Mouse (Mus musculus) heart, postnatal 0 days (tissue): Measurements from ENCODE around the gene Vamp5.

ENCODE experiments used
- CTCF ChIP-seq: IDR thresholded peaks from 2 replicates; pipeline ENCODE4 v1.5.1; 2016; ENCODE audit warnings: antibody characterized with exemption, control low read depth, low read depth
- EP300 ChIP-seq: IDR thresholded peaks from 2 replicates; pipeline ENCODE4 v1.6.1; 2016; ENCODE audit warnings: antibody characterized with exemption, low read depth

DNA sequence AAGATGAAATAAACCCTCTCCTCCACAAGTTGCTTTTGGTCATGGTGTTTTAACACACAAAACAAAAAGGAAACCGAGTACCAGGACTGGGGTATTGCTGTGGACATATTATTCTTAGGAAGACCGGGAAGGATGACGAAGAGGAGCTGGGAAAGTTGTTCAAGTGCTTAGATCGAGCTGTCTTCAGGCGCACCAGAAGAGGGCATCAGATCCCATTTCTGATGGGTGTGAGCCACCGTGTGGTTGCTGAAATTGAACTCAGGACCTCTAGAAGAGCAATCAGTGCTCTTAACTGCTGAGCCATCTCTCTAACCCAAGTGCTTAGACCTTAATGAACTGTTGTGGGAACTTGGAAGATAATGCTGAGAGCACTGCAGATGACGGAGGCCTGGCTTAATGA lies 16.3 kb downstream of the Vamp5 start:
- TF ChIP-seq CTCF (peak; percentile 27), EP300 (no peak)
